Mouse (Mus musculus) liver, embryonic 14.5 days (tissue): Measurements from ENCODE around the gene Mea1. TPM values are rescaled to one million over a fixed set of nuclear protein-coding genes. Genes with fewer than 3 reads are reported as not detected.
A peak's percentile ranks its signal among the peaks of the same experiment; 100 is the strongest.

Experiments used
- ATAC-seq: fragments of 200-750 bp; cut with Nextera tagmentation; 2 replicates; pipeline ENCODE4 v1.8.0; 2017; ENCODE audit warnings: moderate number of reproducible peaks, mild to moderate bottlenecking, moderate library complexity; ENCODE audit not compliant: insufficient read depth
- DNase-seq, 3 experiments: peaks; one replicate each; pipeline ENCODE4 v3.0.0-alpha.2; 2012 to 2013; ENCODE audit warnings: low read depth in 3 of 3, low spot score in 3 of 3
- H3K27ac ChIP-seq: fragments of 300-500 bp; sonication (generic); 2 replicates; pipeline ENCODE4 v1.5.1; 2014; ENCODE audit warnings: moderate library complexity, mild to moderate bottlenecking, control low read depth, inconsistent platforms
- H3K27me3 ChIP-seq: fragments of 300-500 bp; sonication (generic); 2 replicates; pipeline ENCODE4 v1.6.1; 2014; ENCODE audit warnings: mild to moderate bottlenecking, low read length, moderate library complexity; ENCODE audit not compliant: control insufficient read depth, insufficient read depth
- H3K36me3 ChIP-seq: fragments of 300-500 bp; sonication (generic); replicated peaks from 2 replicates; pipeline ENCODE4 v1.6.1; 2014; ENCODE audit warnings: low read depth; ENCODE audit not compliant: control insufficient read depth, insufficient read depth
- H3K4me1 ChIP-seq, 2 experiments: fragments of 200-500 bp in 1 of 2; fragments of 300-500 bp in 1 of 2; sonication (generic) in 1 of 2; replicated peaks; 2 replicates each; pipeline ENCODE4 v1.6.1; 2012 to 2014; ENCODE audit warnings: antibody characterized with exemption in 1 of 2, inconsistent platforms in 1 of 2, low read length in 1 of 2; ENCODE audit not compliant: control insufficient read depth in 2 of 2, insufficient read depth in 2 of 2
- H3K4me2 ChIP-seq: fragments of 300-500 bp; sonication (generic); 2 replicates; pipeline ENCODE4 v1.6.1; 2014; ENCODE audit warnings: low read depth, mild to moderate bottlenecking, control low read depth, moderate library complexity
- H3K4me3 ChIP-seq, 2 experiments: fragments of 200-500 bp in 1 of 2; fragments of 300-500 bp in 1 of 2; sonication (generic) in 1 of 2; 2 replicates each; pipeline ENCODE4 v1.5.1; 2012 to 2014; ENCODE audit warnings: low read depth in 2 of 2, low read length in 2 of 2, mild to moderate bottlenecking in 2 of 2, control low read depth in 1 of 2, inconsistent platforms in 1 of 2, moderate library complexity in 1 of 2; ENCODE audit not compliant: insufficient read depth in 1 of 2
- H3K9ac ChIP-seq: fragments of 300-500 bp; sonication (generic); replicated peaks from 2 replicates; pipeline ENCODE4 v1.6.1; 2014; ENCODE audit warnings: mild to moderate bottlenecking, control low read depth, moderate library complexity
- H3K9me3 ChIP-seq: fragments of 300-500 bp; sonication (generic); 2 replicates; pipeline ENCODE4 v1.6.1; 2016; ENCODE audit warnings: low read length, mixed read lengths; ENCODE audit not compliant: control insufficient read depth
- CTCF ChIP-seq: IDR thresholded peaks from 2 replicates; pipeline ENCODE4 v1.5.1; 2016; ENCODE audit warnings: antibody characterized with exemption, low read depth, control low read depth
- EP300 ChIP-seq: IDR thresholded peaks from 2 replicates; pipeline ENCODE4 v1.6.1; 2016; ENCODE audit warnings: antibody characterized with exemption, low read depth
- WGBS: fragments of 180-500 bp; shearing (Covaris S2); extraction: QIAGEN DNeasy Blood & Tissue Kit; methylation state at CpG from one replicate; pipeline ENCODE4 v1.1.7; 2014; ENCODE audit not compliant: insufficient replicate concordance; 5-methylcytosine and 5-hydroxymethylcytosine counted together
- polyA plus RNA-seq, 2 experiments: library from polyadenylated mRNA; depleted of rRNA in 1 of 2; stranded (reverse) in 1 of 2; unstranded in 1 of 2; fragments of >200 nt; fragmentation: Nextera tagmentation in 1 of 2; extraction: Ambion mirVana in 1 of 2; gene quantifications; 2 replicates each; pipeline versions ENCODE4 v1.2.1 to v1.2.3; 2012 to 2014

The Mea1 gene
- polyA plus RNA-seq, 2 experiments, result 34.4 to 62.4 TPM

GRCm38 (mm10) chr17:46685913-46686312 is 7.3 kb downstream of the Mea1 start:
- DNase-seq (no peak), ATAC-seq (no peak)
- H3K4me1 ChIP-seq, result peaks cover 5 to 9% of the 10 kb centered on the region in 2 experiments
- no peak overlapping the region for H3K4me2 ChIP-seq
- WGBS, result 78% methylated on average over 6 of the region's 6 CpGs
- H3K27ac ChIP-seq, result no peak overlapping the region
- no peaks in the 10 kb centered on the region for H3K9me3 ChIP-seq
- no peak overlapping the region for H3K9ac ChIP-seq
- H3K27me3 ChIP-seq, result no peaks in the 10 kb centered on the region
- no peak for TF ChIP-seq CTCF
- no peak for TF ChIP-seq EP300
- peaks cover 11% of the 10 kb centered on the region for H3K36me3 ChIP-seq
- H3K4me3 ChIP-seq, result no peak overlapping the region

GRCm38 (mm10) chr17:46690665-46691064 is 12.1 kb downstream of the Mea1 start:
- no peak for TF ChIP-seq EP300
- TF ChIP-seq CTCF, result no peak
- Histone ChIP-seq H3K27ac (no peak overlapping the region), H3K36me3 (no peaks in the 10 kb centered on the region; the same call in 1 of the 2 replicates), H3K9ac (no peak overlapping the region; the same call in 1 of the 2 replicates), H3K4me3 (no peak overlapping the region), H3K4me1 (peaks cover 0 to 6% of the 10 kb centered on the region in 2 experiments; a peak in 2 of 4 replicates), H3K4me2 (peak overlapping the region; percentile 11), H3K9me3 (no peaks in the 10 kb centered on the region), H3K27me3 (no peaks in the 10 kb centered on the region)
- WGBS, result 27% methylated on average over 12 of the region's 12 CpGs
- peak; percentile 78 for ATAC-seq
- no peak for DNase-seq

- H3K9ac ChIP-seq, result no peak overlapping the region
- H3K4me3 ChIP-seq, result no peak overlapping the region
- 81% methylated on average over 2 of the region's 2 CpGs for WGBS
- H3K36me3 ChIP-seq, result no peaks in the 10 kb centered on the region
- peaks cover 0 to 6% of the 10 kb centered on the region in 2 experiments; a peak in 2 of 4 replicates for H3K4me1 ChIP-seq
- H3K4me2 ChIP-seq, result no peak overlapping the region
- TF ChIP-seq EP300 (no peak), CTCF (no peak)
- no peaks in the 10 kb centered on the region for H3K9me3 ChIP-seq
- no peaks in the 10 kb centered on the region for H3K27me3 ChIP-seq
- no peak overlapping the region for H3K27ac ChIP-seq
- DNase-seq (no peak), ATAC-seq (no peak)
Measured at GRCm38 (mm10) chr17:46691390-46691789, 12.8 kb downstream of the Mea1 start.

- H3K4me3 ChIP-seq, result no peak overlapping the region
- no peak overlapping the region for H3K9ac ChIP-seq
- H3K4me1 ChIP-seq, result peaks cover 0 to 6% of the 10 kb centered on the region in 2 experiments; a peak in 2 of 4 replicates
- H3K36me3 ChIP-seq, result no peaks in the 10 kb centered on the region
- H3K4me2 ChIP-seq, result no peak overlapping the region
- H3K27ac ChIP-seq, result no peak overlapping the region
- ATAC-seq (no peak), DNase-seq (no peak)
- WGBS, result 84% methylated on average over 1 of the region's 1 CpGs
- H3K27me3 ChIP-seq, result no peaks in the 10 kb centered on the region
- no peaks in the 10 kb centered on the region for H3K9me3 ChIP-seq
- TF ChIP-seq CTCF, result no peak
- no peak for TF ChIP-seq EP300
Measured at GRCm38 (mm10) chr17:46694517-46695063, 16.0 kb downstream of the Mea1 start.

DNA sequence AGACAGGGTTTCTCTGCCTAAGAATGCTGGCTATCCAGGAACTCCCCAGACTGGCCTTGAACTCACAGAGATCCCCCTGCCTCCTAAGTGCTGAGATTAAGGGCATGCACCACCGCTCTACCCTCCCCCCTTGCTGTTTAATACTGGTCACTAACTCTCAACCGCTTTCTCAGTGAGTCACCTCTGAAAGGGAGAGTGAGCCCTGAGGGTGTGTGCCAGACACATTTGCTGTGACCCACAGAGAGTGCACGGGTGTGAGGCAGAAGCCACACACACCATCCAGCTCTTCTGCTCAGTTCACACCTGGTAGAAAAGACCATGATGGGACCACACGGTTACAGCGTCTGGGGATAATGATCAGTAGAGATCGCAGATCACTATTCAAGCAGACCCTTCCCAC is 19.9 kb downstream of the Mea1 start:
- no peak for TF ChIP-seq CTCF
- TF ChIP-seq EP300, result no peak
- ATAC-seq (no peak), DNase-seq (no peak)
- no peak overlapping the region for H3K4me2 ChIP-seq
- H3K36me3 ChIP-seq, result no peaks in the 10 kb centered on the region
- H3K27me3 ChIP-seq, result no peaks in the 10 kb centered on the region
- no peak overlapping the region for H3K9ac ChIP-seq
- H3K4me1 ChIP-seq, result peaks cover 0 to 7% of the 10 kb centered on the region in 2 experiments; a peak in 2 of 4 replicates
- H3K27ac ChIP-seq, result no peak overlapping the region
- H3K4me3 ChIP-seq, result no peak overlapping the region
- H3K9me3 ChIP-seq, result no peaks in the 10 kb centered on the region
- WGBS, result 80% methylated on average over 6 of the region's 6 CpGs
